Mouse (Mus musculus) thymus, postnatal 36 days (tissue): Measurements from ENCODE around the gene Pdzk1ip1.

Source experiments
- DNase-seq, 2 experiments: peaks; one replicate each; pipeline ENCODE4 v3.0.0; 2022; ENCODE audit warnings: mixed read lengths in 2 of 2

The Pdzk1ip1 gene

DNA sequence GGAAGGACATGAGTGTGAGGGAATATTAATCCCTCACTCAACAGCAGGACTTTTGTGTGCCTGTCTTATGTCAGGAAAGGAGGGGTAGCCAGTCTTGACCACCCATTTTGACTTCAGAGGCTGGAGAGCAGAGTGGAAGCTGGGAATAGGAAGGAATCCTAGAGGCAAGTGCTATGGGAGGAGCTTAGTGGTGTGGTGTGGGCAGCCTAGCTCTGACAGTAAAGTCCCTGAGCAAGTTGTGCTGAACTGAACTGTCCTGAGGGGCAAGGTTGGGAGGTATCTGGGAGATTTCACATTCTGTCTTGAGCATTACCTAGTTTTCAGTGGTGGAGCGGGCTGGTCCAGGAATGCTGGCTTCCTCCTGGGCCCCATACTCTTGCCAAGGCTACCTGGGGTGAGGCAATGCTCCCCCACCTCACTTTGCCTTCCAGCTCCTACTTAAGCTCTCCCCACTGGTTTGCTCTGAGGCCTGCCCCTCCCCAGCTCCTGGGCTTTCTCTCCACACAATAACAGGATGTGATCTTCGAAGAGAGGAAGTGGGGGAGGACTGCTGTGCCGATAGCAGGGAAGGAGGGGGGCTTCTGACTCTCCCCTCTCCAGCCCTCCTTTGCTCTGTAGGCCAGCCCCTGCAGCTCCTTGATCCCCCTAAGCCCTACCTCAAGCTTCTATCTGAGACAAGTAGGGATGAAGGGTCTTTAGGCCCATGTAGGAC, 13.1 kb upstream of the Pdzk1ip1 start:
- peak; percentile 36 to 61 for DNase-seq

DNA sequence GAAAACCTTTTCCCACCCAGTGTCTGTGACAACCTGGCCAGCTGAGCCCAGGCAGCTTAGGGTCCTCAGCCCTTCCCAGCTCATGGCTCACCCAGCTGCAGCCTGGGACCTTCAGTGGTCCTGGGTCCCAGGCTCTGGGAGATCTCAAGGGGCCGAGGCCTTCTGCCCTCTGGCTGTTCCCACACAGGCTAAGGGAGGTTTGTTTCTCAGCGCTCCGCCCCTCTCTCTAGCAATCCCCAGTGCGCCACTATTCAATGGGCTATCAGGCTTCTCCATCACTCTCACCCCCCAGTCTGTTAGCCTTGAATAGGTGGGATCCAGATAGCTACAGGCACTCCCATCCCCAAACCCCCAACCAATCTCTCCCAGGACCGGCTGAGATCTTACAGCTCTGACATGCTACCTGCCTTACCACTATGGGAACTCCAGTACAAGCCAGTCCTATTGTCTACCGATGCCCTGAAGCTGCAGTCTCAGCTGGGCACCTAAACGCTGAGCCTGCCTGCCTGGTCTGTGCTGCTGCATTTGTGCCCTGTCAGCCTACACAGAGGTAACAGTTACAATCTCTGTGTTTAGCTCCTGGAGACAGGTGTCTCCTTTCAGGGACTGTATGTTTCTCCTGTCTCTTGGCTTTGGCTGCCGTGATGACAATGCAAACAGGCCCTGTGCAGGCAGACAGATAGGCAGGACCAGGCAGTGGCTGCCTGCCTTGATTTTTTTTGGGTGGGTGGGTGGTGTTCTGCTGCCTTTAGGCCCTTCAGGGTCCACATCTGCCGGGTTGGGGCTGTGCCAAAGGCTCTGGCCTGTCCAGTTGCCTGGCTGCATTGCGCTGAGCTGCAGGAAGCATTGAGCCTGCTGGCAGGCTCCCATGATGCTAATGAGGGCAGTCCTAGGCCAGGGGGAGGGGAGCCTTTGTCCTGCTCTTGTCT, 9.4 kb upstream of the Pdzk1ip1 start:
- no peak for DNase-seq

DNA sequence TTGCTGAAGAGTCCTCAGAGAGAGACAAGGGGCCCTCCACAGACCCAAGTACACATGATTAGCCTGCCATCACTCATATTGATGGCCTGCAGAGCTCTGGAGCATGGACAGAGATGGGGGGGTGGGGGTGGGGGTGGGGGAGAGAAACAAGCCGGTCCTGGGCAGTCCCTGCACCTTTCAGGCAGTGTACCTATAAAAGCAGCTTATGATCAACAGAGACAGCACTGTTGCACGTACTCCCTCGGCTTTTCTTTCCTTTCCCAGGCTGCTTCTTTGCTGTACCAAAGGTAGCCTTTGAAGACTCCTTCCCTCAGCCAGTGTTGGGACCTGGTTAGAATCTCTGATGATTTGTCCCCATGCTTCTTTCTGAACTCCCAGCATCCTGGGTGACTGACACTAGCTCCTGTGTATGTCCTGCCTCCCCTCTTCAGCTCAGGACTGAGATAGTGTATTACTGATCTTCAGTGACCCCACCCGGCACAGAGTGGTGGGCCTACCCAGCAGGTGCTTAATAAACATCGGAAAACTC, 8.6 kb upstream of the Pdzk1ip1 start:
- DNase-seq = no peak

DNA sequence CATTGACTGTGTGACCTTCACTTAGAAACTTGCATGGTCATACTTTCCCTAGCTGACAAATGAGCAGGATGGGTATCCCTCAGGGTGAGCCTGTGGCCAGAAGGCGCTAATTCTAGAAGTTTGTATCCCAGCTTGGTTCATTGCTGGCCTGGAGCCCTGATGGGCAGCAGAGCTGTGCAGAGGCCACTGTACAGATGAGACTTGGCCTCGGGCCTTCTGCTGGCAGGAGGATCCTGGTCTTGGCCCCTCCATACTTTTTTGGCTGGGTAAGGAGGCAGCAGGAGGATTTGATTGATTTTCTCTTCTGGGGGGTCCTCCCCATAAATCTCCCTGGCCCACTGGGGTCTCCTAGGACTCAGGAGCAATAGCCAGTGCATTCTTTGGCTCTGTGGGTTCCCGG, 5.5 kb upstream of the Pdzk1ip1 start:
- no peak for DNase-seq

DNA sequence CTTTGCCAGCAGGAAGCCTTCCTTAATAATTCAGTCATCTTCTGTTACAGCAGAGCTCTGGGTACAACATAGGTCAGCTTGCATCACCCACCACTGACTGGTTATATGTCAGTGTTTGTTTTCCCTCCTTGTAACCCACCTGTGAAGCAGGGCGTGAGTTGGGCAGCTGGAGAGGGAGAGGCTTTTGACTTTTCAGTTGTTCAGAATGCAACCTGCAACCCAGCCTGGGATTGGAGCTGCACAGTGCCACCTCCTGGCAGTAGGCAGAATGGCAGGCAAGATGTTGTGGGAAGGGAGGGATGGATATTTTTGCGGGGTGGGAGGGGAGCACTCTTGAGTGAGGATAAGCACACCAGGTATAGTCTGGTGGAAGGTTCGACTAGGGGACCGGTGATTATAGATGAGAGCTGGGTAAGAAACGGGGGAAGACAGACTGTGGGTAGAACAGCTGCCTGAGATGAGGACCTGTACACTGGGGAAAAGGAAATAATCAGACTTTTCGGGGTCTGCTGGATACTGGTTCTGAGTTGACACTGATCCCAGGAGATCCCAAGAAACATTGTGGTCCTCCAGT, 2.9 kb upstream of the Pdzk1ip1 start:
- DNase-seq = peak; percentile 42 to 52

DNA sequence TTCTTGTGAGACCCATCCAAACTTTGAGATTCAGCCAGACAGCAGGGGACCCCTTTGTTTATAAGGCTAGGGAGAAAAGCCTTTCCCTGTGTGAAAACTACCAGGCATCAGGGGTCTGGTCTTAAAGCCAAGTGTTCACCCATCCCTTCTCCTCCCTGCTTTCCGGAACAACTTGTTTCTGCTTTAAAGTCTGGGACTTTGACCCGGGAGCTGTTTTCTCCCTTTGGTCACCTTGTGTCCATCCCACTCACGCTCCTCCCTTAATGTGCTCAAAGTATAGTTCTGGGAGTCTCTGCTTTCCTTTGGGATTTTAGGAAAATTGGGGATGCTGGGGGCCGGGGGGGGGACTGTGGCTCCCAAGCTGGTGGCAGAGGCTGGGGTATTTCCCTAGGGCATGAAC, 2.3 kb upstream of the Pdzk1ip1 start:
- DNase-seq = no peak

GRCm38 (mm10) chr4:115086763-115087415, 1.6 kb upstream of the Pdzk1ip1 start:
- DNase-seq = no peak

DNA sequence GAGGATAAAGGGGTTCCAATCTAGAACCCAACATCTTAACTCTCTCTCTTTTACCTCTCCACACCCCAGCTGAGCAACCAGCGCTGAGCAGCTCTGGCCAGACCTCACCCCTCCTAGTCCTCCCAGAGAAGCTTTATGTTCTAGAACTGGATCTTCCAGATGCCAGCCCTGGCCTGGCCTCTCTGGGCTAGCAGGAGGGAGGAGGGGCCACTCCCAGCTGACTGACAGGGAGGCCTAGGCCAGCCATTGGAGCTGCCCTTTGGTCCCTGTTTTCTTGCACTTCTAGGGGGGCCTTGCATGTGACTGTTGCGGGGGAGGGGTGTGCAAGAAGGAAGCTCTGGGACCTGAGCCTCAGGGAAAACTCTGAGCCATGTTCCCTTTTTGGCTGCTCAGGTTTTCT, 2.1 kb downstream of the Pdzk1ip1 start:
- no peak for DNase-seq

- no peak for DNase-seq
Observed at GRCm38 (mm10) chr4:115091806-115092205, 3.3 kb downstream of the Pdzk1ip1 start.

- DNase-seq = no peak
Observed at GRCm38 (mm10) chr4:115093331-115093864, 4.9 kb downstream of the Pdzk1ip1 start.

GRCm38 (mm10) chr4:115094056-115094455, 5.5 kb downstream of the Pdzk1ip1 start:
- DNase-seq = no peak

GRCm38 (mm10) chr4:115095671-115096434, 7.3 kb downstream of the Pdzk1ip1 start:
- DNase-seq = no peak

GRCm38 (mm10) chr4:115096435-115097145, 8.1 kb downstream of the Pdzk1ip1 start:
- DNase-seq = no peak

DNA sequence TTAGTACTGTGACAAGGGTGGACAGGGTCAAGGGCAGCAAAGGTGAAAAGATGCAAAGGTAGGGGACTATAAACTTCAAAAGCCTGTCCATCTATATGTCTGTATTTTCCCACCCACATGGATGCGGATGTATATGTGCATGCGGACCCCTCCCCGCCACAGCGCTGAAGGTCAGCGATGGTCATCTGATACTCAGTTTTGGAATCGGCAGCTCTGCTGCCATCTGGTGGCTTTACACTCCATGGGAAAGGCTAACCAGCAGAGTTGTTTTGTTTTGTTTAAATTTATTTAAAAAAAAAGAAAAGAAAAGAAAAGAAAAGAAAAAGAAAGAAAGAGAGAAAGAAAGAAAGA, 8.6 kb downstream of the Pdzk1ip1 start:
- DNase-seq = no peak

- peak in 1 of 2 experiments; percentile 22 for DNase-seq
Observed at GRCm38 (mm10) chr4:115101682-115102081, 13.2 kb downstream of the Pdzk1ip1 start.

- no peak for DNase-seq
Observed at GRCm38 (mm10) chr4:115103510-115103909, 15.0 kb downstream of the Pdzk1ip1 start.

DNA sequence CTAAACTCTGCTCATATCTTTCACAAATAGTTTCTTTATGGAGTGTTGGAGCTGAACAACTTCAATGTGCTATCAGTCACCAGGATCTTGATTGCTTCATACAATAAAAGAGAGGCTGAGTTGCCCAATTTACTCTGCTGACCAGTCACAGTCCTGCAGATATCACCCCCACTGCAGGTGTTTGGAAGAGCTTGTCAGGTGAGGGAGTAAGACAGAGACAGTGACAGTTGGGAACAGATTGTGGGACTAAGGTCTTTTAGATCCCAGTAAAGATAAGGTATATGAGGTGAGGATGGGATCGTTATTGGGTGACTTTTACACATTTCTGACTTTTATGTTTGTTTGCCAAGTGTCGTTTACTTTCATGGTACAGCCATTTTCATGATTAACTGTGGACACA, 22.7 kb downstream of the Pdzk1ip1 start:
- DNase-seq = no peak

- no peak for DNase-seq
Observed at GRCm38 (mm10) chr4:115113266-115113665, 24.8 kb downstream of the Pdzk1ip1 start.

- DNase-seq = no peak
Observed at GRCm38 (mm10) chr4:115119642-115120041, 31.1 kb downstream of the Pdzk1ip1 start.

GRCm38 (mm10) chr4:115121162-115121561, 32.7 kb downstream of the Pdzk1ip1 start:
- DNase-seq = no peak

GRCm38 (mm10) chr4:115121608-115122007, 33.1 kb downstream of the Pdzk1ip1 start:
- no peak for DNase-seq
